Mouse (Mus musculus): ENCODE measurements around the gene Ssh1. TPM values are rescaled to one million over a fixed set of nuclear protein-coding genes. Genes with fewer than 3 reads are reported as not detected.

Gene Ssh1
- polyA plus RNA-seq, 3 experiments from 2014 or later: 15.5 to 18.0 (median 16.9) TPM

DNA sequence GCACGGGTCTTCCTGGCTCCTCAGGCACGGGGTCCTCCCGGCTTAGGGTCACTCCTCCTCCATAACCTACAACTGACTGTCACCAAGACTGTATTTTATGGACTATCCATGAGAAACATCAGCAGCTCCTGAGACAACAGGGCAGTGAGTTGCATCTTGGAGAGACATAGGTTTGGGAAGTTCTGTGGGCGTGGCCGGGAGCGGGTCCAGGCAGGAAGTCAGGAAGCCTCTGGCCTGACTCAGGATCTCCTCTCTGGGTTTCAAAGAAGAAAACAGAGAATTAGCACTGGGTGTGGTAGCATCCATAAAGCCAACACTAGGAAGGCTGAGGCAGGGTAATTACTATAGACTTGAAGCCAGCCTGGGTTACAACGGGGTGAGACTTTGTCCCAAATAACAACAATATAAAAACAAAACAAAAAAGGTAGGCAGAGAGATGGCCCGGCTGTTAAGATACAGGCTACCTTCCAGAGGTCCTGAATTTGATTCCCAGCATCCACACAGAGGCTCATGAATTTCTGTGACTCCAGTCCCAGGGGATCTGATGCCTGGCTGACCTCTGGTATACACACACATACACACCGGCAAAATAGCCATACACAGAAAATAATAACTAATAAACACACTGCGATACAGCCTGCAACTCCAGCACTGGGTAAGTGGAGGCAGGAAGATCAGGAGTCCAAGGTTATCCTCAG is 63.6 kb downstream of the Ssh1 start:
- ATAC-seq: no peak

DNA sequence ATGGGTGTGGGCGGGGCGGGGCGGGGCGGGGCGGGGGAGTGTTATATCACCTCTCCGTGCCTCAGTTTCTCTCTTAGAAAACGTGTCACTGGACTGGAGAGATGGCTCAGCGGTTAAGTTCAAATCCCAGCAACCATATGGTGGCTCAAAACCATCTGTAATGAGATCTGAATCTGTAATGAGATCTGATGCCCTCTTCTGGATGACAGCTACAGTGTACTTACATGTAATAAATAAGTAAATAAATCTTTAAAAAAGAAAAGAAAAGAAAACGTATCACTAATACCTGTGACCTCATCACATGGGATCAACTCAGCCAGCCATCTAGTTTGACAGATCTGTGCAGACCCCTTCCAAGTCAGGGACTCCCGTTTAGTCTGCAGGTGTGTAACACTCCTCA is 64.2 kb downstream of the Ssh1 start:
- no peak for ATAC-seq

DNA sequence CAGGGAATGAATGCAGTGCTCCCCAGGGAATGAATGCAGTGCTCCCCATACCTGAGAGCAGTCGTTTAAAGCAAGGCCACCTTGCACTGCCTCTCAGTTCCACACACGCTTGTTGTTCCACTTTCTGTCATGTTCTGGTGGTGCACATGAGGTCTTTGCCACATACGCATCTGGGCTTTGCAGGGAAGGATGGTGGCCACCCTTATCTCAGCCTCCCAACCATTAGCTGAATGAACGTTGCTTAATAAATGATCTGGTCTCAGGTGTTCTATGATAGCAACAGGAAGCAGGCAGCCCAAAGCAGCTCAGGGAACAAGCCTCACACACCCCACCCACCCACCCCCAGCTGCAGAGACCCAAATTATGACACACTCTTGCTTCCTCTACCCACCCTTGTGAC is 69.1 kb downstream of the Ssh1 start:
- ATAC-seq: no peak

DNA sequence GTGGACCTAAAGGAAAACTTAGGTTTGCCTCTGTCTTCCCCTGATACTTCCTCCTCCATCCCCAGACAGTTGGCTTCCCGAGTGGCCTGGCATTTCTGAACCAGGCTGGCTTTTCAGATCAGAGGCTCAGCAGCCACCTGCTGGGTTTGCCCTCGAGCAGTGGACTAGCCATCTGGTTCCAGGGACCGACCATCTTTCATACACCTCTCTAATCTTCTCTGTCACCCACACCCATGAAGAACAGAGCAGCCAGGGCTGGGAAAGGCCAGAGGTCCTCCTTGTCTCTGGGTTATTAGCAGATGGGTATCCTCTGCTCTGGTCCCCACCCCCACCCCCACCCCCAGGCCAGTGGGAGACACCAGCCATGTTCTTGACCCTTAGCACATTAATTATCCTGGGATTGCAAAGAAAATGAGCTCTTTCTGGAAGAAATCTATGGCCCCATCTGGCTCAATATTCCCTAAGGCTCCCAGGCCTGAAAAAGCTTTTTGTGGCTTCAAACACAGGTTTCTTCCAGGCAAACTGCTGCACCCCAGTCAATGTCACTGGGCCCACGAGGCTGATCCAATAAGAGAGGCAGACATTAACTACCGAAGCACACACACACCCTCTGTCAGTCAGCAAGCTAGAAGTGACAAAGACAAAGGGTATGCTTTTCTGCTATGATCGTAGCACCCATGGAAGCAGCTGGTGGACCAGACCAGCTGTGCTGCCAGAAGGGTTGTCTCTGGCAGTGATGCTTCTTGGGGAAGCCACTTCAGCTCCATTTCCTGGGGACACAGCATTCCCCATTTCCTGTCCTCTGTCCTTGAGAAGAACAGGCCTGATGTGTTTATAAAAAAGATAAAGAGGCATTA is 72.2 kb downstream of the Ssh1 start:
- no peak for ATAC-seq

DNA sequence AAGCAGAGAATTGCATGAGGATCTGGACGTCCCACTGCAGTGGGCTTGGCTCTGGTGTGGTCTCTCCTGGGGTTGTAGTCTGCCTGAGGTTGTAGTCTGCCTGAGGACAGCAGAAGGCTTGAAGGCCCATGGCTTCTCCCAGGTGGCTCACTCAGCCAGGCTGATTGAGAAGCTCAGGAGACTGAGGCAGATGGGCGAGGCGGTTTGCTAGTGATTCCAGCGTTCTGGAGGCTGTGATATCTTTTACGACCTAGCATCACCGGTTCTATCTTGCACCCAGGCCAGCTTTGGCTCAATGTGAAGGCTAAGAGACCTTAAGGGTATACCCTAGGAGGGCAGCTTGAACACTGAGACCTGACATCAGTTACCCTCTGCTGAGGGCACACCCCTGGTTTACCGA is 74.6 kb downstream of the Ssh1 start:
- no peak for ATAC-seq

DNA sequence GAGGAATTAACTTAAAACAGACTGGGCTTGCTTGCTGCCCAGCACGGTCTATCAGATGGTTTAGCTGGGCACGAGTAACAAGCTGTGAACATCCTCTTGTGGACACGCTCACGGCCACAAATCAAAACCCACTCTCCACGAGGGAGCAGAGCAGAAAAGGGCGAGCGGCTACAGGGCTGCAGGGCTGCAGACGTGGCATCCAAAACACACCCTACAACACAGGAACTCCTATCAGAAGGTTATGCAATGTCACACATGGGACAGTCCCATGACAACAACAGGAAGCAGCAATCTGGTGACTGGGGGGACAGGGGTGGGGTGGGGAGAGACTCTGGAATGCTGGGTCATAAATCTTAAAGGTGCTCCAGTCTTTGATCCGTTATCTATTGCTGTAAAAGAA is 75.0 kb downstream of the Ssh1 start:
- peak; percentile 52 for ATAC-seq

DNA sequence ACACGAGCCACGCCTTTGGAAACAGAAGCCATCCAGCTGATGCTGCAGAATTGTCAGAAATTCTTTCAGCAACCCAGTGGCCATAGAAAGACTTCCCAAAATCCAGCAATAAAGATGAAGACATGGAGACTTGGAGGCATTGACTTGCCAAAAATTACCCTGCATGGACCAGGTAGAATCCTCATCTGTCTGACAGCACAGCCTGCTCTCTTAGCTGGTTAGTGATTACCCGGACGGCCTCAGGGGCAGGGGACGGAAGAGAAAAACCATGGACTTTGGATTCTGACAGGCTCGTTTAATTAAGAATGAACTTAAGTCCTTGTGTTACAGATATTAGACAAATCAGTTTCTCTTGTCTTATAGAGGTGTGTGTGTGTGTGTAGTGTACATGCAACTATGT is 83.0 kb downstream of the Ssh1 start:
- no peak for ATAC-seq

DNA sequence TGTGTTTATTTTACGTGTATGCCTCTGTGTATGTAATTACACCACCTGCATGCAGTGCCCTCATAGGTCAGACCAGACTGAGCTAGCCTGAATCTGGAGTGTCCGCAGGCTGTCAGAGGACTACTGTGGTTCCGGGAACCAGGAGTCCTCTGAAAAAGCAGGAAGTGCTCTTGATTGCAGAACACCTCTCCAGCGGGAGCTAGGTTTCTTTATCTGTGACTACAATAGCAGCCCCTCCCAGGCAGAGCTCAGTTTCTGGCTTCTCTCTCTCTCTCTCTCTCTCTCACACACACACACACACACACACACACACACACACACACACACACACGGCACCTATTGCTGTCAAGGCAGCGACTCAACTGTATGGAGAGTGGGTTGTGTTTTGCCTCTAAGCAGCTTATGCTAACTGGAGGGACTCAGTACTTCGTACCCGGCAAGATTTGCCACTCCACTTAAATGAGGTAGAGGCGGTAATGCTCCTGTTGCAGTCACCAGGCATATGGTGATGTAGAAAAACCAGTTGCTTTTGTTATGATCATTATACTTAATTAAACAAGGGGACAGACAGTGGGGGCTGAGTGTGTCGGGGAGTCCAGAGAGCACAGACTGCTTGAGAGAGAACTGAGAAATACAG is 83.5 kb downstream of the Ssh1 start:
- no peak for ATAC-seq

DNA sequence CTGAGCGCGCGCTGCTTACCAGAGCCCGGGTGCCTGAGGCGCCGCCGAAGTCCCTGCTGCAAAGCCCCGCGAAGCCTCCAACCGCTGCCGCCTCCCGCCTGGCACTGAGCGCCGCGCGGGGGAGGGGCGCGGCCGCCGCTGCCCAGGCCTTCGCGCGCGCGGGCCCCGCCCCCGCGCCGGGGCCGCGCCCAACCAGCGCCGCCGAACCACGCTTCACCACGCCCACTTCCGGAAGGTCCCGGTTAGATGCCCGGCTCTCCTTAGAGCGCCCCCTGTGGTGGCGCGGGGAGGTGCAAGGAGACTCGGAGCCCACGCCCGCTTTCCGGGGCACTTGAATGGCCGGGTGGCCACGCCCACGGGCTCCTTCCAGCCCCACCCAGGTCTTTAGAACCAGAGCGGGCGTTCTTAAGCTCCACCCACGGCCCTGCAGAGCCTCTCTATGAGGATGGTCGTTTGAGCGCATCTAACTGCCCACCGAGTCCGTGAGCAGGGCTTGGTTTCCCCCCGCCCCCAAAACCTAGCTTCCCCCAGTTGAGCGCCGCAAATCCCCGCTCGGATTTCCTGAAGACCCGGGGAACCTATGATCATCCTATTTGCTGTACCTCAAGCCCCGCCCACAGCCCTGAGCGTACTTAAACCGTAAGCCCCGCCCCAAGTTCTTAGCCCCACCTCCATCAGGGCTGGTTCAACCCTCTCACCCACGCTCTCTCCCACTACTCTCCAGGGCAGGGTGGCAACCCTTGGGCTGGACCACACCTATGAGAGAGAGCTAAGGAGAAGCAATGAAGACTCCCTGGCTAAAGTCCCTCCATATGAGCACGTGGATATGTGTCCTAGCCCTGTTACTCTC is 84.9 kb downstream of the Ssh1 start, which contains the start of gene Coro1c:
Gene Coro1c, minus strand, starts transcription at position 167 of the 850 bp plus-strand sequence.
- peak; percentile 81 for ATAC-seq

DNA sequence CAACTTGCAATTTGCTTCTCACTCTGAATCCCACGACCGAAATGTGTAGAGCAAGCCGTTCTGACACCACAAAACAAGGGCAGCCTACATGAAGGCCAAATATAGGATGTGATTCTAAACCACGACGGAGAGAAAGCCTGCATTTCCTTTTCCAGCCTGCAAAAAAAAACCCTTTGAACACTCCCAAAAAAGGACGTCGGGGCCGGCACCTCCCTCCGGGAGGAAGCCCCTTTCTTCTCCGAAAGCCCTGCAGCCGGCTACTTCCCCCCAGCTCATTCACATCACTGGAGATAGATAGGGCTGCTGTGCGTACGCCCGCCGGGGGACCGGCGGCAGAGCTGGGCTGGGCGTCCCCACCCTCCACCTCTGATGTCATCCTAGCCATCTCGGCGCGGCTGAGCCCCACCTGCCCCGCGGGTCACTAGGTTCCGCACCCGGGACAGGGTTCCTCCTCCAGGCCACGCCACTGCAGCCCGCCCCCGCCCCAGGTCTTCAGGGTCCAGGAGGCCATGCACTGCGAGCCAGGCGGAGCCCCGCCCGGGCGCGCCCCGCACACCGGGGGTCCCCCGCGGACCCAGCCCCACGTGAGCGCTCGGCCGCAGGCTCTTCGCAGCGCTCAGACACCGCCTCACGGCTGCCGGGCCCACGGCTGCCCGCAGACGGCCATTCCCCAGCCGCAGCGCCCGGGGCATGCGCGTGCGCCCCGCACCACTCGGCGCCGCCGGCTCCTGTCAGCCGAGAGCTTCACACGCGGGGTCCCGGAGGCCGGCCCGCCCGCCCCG is 85.7 kb downstream of the Ssh1 start:
- peak; percentile 48 for ATAC-seq

DNA sequence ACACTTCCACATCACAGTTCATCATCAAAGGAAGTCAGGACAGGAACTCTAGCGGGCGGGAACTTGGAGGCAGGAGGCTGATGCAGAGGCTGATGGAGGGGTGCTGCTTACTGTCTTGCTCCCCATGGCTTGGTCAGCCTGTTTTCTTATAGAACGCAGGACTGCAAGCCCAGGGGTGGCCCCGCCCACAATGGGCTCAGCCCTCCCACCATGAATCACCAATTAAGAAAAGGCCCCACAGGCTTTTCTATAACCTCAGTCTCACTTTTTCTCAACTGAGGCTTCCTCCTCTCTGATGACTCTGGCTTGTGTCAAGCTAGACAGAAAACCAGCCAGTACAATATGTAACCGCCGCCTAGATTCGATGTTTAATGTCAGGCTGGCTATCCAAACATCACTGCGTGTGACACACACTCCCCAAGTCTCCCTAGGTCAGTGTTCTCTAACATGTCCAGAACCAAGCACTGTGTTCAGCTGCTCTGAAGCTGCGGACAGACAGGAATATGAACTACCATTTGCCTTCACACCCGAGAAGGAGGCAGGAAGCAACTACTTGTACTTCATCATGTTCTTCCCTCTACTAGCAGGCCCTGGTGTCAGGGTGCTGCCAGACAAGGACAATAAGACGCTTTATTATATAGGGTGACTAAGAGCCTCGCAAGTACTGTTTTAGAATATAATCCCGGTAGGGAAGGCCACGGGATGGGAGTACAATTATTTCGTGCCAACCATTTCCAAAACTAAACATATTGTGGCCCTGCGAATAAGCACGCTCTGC is 86.5 kb downstream of the Ssh1 start:
- no peak for ATAC-seq

DNA sequence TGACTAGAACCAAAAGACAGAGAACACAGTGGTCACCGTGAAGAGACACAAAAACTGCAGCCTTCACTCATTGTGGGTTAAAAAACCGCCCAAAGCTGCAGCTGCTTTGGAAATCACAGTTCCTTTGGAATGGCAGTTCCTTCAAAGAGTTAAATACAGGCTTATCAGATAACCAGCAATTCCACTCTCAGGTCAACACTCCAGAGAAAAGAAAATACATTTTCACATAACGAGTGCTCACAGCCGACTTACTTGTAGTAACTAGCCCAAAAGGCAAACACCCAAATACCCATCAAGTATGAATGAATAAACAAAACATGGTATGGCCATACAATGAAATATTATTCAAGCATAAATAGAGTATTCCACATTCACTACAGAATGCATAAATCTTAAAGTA is 88.7 kb downstream of the Ssh1 start:
- no peak for ATAC-seq

DNA sequence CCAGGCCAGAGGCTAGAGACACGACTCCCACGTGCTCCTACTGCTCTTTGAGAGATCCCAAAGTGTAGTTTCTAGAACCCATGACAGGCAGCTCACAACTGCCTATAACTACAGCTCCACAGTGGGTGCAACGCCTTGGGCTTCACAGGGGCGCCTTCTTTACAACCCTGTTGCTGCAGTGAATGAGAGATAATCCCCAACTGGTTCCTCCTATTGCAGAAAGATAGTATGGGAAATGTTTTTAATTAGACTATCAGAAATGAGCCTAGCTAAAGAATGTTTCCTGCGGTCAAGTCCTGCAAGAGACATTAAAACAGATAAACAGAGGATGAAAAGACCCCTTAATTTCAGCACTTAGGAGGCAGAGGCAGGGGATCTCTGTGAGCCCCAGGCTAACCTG is 90.7 kb downstream of the Ssh1 start:
- no peak for ATAC-seq

DNA sequence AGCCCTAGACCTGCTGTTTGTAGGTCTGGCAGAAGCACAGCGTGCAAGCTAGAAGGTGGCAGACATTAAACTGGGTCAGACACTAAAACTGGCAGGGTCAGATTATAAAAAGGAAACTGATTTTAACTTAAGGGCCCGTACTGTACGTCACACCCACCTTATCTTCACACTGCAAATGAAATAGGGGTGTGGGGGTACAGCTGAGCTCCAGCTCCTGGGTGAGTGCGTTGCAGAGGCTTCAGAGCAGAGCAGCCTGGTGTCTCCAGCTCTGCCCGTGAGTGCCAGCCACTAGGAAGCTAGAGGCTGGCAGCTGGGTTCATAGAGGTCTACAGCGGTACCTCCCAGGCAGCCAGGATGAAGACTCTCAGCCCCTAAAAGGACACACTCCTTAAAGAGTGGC is 91.7 kb downstream of the Ssh1 start:
- peak; percentile 21 for ATAC-seq

DNA sequence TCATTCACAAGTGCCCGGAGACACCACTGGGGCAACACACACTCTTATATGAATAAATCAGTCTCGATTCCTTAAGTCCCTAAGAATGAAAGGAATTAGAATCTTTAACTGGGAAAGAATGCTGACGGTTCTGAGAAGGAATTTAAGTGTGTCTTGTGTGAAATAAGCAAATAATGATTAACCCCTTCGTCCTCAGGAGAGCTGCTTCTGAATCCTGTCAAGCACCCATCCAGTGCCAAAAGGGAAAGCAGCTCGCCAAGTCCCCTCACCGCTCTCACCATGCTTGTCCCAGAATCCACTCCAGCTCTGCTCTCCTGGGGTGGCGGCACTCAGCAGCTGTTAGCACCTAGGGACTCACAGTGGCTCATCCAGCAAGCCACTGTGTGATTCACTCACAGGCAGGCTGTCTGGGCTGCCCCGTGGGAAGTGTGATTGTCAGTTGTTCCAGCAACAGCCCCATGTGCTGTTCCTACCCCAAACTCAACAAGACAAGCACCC is 92.6 kb downstream of the Ssh1 start:
- ATAC-seq: no peak

DNA sequence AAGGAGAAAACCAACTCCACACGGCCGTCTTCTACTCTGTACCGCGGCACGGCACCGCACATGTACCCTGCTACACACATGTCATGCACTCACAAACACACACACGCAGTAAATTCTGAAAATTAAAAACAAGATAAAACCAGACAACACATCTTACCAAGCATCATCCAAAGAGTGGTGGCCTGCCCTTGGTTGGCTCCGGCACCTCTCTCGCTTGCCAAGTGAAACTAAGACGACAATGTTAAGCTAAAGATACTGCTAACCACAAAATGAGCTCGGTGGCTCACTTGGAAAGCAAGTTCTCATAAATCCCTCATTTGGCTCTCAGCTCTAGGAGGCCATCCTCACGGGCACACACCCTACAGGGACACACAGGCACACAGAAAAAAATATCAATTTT is 94.2 kb downstream of the Ssh1 start:
- ATAC-seq: peak; percentile 17

DNA sequence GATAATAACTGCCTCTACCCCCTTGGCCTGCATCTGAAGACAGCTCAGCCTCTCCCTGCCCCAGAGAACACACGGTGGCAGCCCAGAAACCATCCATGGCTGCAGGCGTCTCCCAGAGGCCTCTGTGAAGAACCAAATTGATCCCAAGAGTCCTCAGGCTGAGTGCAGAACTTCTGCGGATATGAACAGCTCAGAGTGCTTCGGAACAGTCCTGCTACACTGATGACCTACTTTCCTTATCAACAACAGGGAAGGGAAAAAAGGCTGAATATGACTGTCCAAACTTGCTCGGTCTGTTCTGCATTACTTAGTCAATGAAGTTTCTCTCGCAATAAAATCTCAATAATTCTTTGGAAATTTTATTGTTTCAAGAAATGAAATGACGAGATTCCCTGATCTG is 101.7 kb downstream of the Ssh1 start:
- no peak for ATAC-seq

DNA sequence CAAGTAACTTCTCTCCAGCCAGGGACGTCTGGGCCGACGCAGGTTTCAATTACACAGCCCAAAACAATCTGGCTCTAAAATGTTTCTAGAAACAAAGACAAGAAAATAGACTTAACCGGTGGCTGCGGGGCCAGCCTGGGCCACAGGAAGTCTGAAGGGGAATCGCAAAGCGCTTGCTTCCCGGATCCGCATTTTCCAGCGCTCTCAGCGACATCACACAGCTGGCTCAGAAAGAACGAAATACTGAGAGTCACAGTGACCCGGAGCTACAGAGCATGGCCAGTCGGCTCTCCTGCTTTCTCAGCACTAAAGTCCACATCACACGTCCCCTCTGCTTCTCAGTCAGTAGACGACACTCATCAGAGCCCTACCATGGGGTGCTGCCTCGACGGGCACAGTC is 102.8 kb downstream of the Ssh1 start:
- ATAC-seq: no peak

DNA sequence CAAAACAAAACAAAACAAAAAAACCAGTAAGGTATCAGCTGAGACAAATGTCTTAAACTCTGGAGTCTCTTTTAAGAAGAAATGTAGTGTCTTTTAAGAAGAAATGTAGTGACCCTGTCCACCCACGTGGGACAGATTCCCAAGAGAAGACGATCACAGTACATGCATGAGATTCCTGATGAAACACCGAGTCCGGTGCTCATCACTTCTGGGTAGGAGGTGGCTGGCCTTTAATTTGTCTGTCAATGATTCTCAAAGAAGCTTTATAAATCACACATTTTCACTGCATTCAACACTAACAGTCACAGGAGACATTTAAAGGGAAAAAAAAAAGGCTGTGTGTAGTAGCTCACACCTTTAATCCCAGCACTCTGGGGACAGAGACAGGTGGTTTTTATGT is 103.8 kb downstream of the Ssh1 start:
- ATAC-seq: no peak

DNA sequence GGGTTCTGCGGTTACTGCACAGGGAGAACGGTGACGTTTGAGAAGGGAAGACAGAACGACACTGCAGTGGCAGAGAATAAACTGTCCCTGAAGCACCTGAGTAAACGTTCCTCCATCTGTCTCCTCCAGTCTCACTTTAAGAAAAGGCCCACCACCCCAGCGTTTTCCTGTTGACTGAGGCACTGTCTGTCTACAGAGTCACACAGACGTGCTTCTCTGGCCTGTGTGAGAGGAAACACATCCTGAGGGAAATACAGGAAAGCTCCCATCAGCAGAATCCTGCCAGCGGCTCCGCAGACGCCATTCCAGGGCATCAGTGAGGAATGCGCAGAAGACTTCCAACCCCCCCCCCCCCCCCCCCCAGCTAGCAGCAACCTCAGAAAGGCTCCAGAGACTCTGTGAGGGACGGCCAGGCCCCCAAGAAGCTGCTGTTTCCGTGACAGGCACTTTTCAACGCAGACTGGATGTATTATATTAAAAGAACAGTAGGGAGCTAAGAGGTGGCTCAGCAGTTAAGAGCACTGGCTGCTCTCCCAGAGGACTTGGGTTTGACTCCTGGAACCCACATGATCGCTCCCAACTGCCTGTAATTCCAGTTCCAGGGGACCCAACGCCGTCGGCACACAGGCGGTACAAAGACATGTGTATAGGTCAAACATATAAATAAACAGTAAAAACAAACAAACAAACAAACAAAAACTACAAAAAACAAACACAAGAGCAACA is 104.3 kb downstream of the Ssh1 start:
- ATAC-seq: no peak
